Mouse (Mus musculus): Measurements from ENCODE around the gene Focad. TPM values are rescaled to one million over a fixed set of nuclear protein-coding genes. Genes with fewer than 3 reads are reported as not detected.

Gene Focad
- polyA plus RNA-seq, 1 experiment: 14.6 TPM

DNA sequence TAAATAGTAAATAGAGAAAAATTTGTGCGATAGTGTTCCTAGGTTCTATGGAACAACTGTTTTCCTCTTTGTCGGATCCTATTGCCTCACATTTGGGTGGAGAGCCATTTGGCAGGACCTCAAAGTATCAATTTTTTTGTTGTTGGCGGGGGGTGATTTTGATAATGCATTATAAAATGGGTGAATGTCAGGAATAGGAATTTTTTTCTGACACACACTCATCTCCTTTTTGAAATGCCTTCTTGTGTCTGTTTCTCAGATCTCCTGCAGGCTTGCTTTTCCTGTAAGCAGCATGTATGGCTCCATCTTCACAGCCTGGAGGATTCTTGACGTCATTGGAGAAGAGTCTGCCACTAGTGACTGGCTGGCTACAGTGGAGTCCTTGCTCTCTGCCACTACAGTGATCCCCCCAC lies 102.1 kb downstream of the Focad start:
- 95% methylated on average over 4 of the region's 4 CpGs for WGBS
- H3K4me3 ChIP-seq (ENCODE audit: control insufficient read depth, insufficient read depth, low read length): no peak overlapping the region
- H3K27ac ChIP-seq (ENCODE audit: control insufficient read depth, insufficient read depth, low read length): no peak overlapping the region
- H3K4me1 ChIP-seq (replicated peaks; ENCODE audit: control insufficient read depth, insufficient read depth, low read length): no peaks in the 10 kb centered on the region
- TF ChIP-seq CTCF (IDR thresholded peaks at IDR 0.05; ENCODE audit: borderline replicate concordance, control insufficient read depth, extremely low read depth, insufficient read depth, low read length, poor library complexity): no peak
- TF ChIP-seq POLR2A (IDR thresholded peaks at IDR 0.05; ENCODE audit: control insufficient read depth, extremely low read depth, insufficient read depth, low read length, poor library complexity): no peak
- no peak for DNase-seq
- H3K27me3 ChIP-seq (ENCODE audit: control insufficient read depth, insufficient read depth, low read length): no peaks in the 10 kb centered on the region
- no peaks in the 10 kb centered on the region for H3K36me3 ChIP-seq (ENCODE audit: control insufficient read depth, insufficient read depth, low read length)

DNA sequence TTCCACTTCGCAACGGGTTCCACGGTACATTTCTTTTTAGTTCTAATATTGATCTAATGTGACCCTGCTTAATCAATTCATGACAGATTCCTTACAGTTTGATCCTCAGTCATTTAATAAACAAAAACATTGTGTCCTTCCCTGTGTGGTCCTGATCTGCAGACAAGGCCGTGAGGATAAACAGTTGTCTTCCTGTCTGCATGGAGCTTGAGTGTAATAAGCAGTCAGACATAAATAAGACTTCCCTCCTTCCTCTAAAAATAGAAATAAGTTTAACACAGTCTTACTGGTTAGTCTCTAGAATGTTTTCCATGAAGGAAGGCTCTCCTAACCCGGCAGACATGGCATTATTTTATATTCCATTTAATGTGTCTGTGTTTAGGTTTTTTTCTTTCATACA lies 102.8 kb downstream of the Focad start:
- H3K36me3 ChIP-seq (ENCODE audit: control insufficient read depth, insufficient read depth, low read length): no peaks in the 10 kb centered on the region
- 92% methylated on average over 5 of the region's 5 CpGs for WGBS
- TF ChIP-seq CTCF (IDR thresholded peaks at IDR 0.05; ENCODE audit: borderline replicate concordance, control insufficient read depth, extremely low read depth, insufficient read depth, low read length, poor library complexity): no peak
- TF ChIP-seq POLR2A (IDR thresholded peaks at IDR 0.05; ENCODE audit: control insufficient read depth, extremely low read depth, insufficient read depth, low read length, poor library complexity): no peak
- no peak overlapping the region for H3K27ac ChIP-seq (ENCODE audit: control insufficient read depth, insufficient read depth, low read length)
- no peak for DNase-seq
- H3K27me3 ChIP-seq (ENCODE audit: control insufficient read depth, insufficient read depth, low read length): no peaks in the 10 kb centered on the region
- no peak overlapping the region for H3K4me3 ChIP-seq (ENCODE audit: control insufficient read depth, insufficient read depth, low read length)
- H3K4me1 ChIP-seq (replicated peaks; ENCODE audit: control insufficient read depth, insufficient read depth, low read length): no peaks in the 10 kb centered on the region

DNA sequence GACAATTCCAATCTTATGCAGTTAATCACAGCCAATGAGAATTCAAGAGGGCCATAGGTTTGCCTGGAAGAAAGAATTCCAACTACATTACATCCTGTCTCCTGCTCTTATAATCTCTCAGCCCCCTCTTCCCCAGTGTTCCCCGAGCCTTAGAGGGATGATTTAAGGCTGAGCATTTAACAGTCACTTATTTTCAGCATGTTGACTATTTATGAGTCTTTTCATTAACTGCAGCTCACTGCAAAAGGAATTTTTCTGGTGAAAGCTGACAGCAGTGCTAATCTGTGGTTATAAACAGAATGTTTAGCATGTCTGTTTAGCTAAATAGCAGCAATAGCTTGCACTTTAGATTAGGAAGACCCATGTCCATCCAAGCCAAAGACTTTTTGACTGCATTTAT lies 104.8 kb downstream of the Focad start:
- Histone ChIP-seq H3K4me3 (ENCODE audit: control insufficient read depth, insufficient read depth, low read length) (no peak overlapping the region), H3K36me3 (ENCODE audit: control insufficient read depth, insufficient read depth, low read length) (no peaks in the 10 kb centered on the region), H3K27me3 (ENCODE audit: control insufficient read depth, insufficient read depth, low read length) (no peaks in the 10 kb centered on the region), H3K4me1 (replicated peaks; ENCODE audit: control insufficient read depth, insufficient read depth, low read length) (no peaks in the 10 kb centered on the region), H3K27ac (ENCODE audit: control insufficient read depth, insufficient read depth, low read length) (no peak overlapping the region)
- DNase-seq: no peak
- TF ChIP-seq CTCF (IDR thresholded peaks at IDR 0.05; ENCODE audit: borderline replicate concordance, control insufficient read depth, extremely low read depth, insufficient read depth, low read length, poor library complexity) (no peak), POLR2A (IDR thresholded peaks at IDR 0.05; ENCODE audit: control insufficient read depth, extremely low read depth, insufficient read depth, low read length, poor library complexity) (no peak)
- 98% methylated on average over 1 of the region's 1 CpGs for WGBS

DNA sequence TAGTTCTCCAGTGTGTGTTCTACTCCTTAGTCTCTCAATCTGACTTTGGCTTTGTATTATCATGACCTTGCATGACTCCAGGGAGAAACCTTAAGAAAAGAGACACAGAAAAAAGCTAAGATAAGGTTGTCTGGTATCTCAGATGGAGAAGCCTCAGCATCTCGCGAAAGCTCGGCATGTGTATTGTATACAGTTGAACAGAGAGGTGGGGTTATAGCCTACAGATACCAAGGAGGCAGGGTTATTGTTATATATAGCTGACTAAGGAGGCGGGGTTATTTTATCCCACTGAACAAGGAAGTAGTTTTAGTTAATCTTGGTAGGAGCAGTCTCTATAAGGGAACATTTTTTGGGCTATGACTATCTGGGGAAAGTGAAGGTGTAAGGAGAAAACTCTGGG lies 106.6 kb downstream of the Focad start:
- Histone ChIP-seq H3K4me1 (replicated peaks; ENCODE audit: control insufficient read depth, insufficient read depth, low read length) (no peaks in the 10 kb centered on the region), H3K27me3 (ENCODE audit: control insufficient read depth, insufficient read depth, low read length) (no peaks in the 10 kb centered on the region), H3K27ac (ENCODE audit: control insufficient read depth, insufficient read depth, low read length) (no peak overlapping the region), H3K36me3 (ENCODE audit: control insufficient read depth, insufficient read depth, low read length) (no peaks in the 10 kb centered on the region), H3K4me3 (ENCODE audit: control insufficient read depth, insufficient read depth, low read length) (no peak overlapping the region)
- TF ChIP-seq POLR2A (IDR thresholded peaks at IDR 0.05; ENCODE audit: control insufficient read depth, extremely low read depth, insufficient read depth, low read length, poor library complexity): no peak
- no peak for TF ChIP-seq CTCF (IDR thresholded peaks at IDR 0.05; ENCODE audit: borderline replicate concordance, control insufficient read depth, extremely low read depth, insufficient read depth, low read length, poor library complexity)
- no peak for DNase-seq
- WGBS: 97% methylated on average over 4 of the region's 4 CpGs

DNA sequence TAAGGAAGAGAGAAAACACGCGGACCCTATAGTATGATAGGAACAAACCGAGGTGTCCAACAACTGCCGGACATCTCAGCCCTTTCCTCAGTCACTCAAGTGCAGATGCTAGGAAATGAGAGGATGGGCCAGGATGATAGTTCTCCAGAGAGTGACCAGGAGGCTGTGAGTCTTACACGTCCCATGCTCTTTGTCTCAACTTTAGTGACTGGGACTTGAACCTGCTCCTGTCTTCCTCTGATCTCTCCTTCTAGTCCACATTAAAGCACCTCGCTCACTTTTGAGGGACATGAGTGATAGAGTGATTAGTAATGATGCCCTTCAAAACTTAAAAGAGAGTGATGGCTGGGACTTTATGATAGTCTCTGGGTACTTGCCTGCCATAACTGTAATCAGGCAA lies 114.2 kb downstream of the Focad start:
- Histone ChIP-seq H3K36me3 (ENCODE audit: control insufficient read depth, insufficient read depth, low read length) (no peaks in the 10 kb centered on the region), H3K27ac (ENCODE audit: control insufficient read depth, insufficient read depth, low read length) (no peak overlapping the region), H3K4me1 (replicated peaks; ENCODE audit: control insufficient read depth, insufficient read depth, low read length) (no peaks in the 10 kb centered on the region), H3K4me3 (ENCODE audit: control insufficient read depth, insufficient read depth, low read length) (no peak overlapping the region), H3K27me3 (ENCODE audit: control insufficient read depth, insufficient read depth, low read length) (no peaks in the 10 kb centered on the region)
- WGBS: over 99% methylated on average over 6 of the region's 6 CpGs
- DNase-seq: no peak
- no peak for TF ChIP-seq CTCF (IDR thresholded peaks at IDR 0.05; ENCODE audit: borderline replicate concordance, control insufficient read depth, extremely low read depth, insufficient read depth, low read length, poor library complexity)
- TF ChIP-seq POLR2A (IDR thresholded peaks at IDR 0.05; ENCODE audit: control insufficient read depth, extremely low read depth, insufficient read depth, low read length, poor library complexity): no peak

DNA sequence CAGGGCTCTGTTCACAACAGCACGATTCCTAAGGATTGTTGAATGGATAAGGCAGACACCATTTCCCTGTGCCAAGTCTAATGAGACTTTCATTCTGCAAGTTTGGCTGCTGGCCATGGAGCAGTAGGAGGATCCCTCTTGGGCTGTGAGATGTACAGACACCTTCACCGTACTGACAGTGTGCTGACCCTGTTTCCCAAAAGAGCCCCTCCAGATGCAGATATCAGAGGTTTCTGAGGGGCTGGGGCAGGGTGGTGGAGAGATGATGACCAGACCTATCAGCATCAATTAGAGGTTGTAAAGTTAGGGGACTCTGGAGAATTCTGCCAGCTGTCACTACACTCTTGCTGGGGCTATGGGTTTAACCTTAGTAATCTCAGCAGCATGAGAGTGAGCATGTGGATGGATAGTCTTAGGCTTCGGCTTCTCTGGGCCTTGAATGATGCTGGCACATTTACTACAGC lies 115.0 kb downstream of the Focad start:
- Histone ChIP-seq H3K4me3 (ENCODE audit: control insufficient read depth, insufficient read depth, low read length) (no peak overlapping the region), H3K4me1 (replicated peaks; ENCODE audit: control insufficient read depth, insufficient read depth, low read length) (no peaks in the 10 kb centered on the region), H3K36me3 (ENCODE audit: control insufficient read depth, insufficient read depth, low read length) (no peaks in the 10 kb centered on the region), H3K27me3 (ENCODE audit: control insufficient read depth, insufficient read depth, low read length) (no peaks in the 10 kb centered on the region), H3K27ac (ENCODE audit: control insufficient read depth, insufficient read depth, low read length) (no peak overlapping the region)
- DNase-seq: no peak
- 90% methylated on average over 3 of the region's 3 CpGs for WGBS
- TF ChIP-seq CTCF (IDR thresholded peaks at IDR 0.05; ENCODE audit: borderline replicate concordance, control insufficient read depth, extremely low read depth, insufficient read depth, low read length, poor library complexity) (no peak), POLR2A (IDR thresholded peaks at IDR 0.05; ENCODE audit: control insufficient read depth, extremely low read depth, insufficient read depth, low read length, poor library complexity) (no peak)

DNA sequence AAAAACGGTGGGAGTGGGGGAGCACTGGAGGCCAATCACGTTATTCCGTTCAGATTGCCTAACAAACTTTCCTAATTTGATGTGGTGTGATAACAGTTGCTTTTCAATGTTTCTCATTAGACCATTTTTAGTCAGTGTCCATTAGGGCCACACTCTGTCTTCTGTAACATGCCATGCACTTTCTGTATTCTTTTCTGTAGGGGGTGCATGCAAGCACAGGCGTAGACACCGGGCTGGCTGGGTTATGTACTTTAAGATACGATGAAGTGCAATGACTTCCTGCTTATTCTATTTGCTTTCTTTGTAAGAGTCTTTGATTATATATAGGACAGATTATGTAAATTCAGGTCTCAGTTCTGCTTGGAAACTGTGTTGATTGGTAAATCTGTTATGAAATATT lies 116.2 kb downstream of the Focad start:
- H3K27ac ChIP-seq (ENCODE audit: control insufficient read depth, insufficient read depth, low read length): no peak overlapping the region
- no peaks in the 10 kb centered on the region for H3K27me3 ChIP-seq (ENCODE audit: control insufficient read depth, insufficient read depth, low read length)
- H3K36me3 ChIP-seq (ENCODE audit: control insufficient read depth, insufficient read depth, low read length): no peaks in the 10 kb centered on the region
- no peaks in the 10 kb centered on the region for H3K4me1 ChIP-seq (replicated peaks; ENCODE audit: control insufficient read depth, insufficient read depth, low read length)
- TF ChIP-seq CTCF (IDR thresholded peaks at IDR 0.05; ENCODE audit: borderline replicate concordance, control insufficient read depth, extremely low read depth, insufficient read depth, low read length, poor library complexity) (no peak), POLR2A (IDR thresholded peaks at IDR 0.05; ENCODE audit: control insufficient read depth, extremely low read depth, insufficient read depth, low read length, poor library complexity) (no peak)
- WGBS: 94% methylated on average over 6 of the region's 6 CpGs
- H3K4me3 ChIP-seq (ENCODE audit: control insufficient read depth, insufficient read depth, low read length): no peak overlapping the region
- DNase-seq: no peak
